Mouse (Mus musculus) olfactory bulb, adult 2 months (tissue): Measurements from ENCODE around the gene Sall4.

Experiments used
- CTCF ChIP-seq: fragments of 200-500 bp; IDR thresholded peaks from 2 replicates; pipeline ENCODE4 v1.5.1; 2012; ENCODE audit warnings: low read depth, mild to moderate bottlenecking, low read length, moderate library complexity; ENCODE audit not compliant: insufficient read depth
- POLR2A ChIP-seq: fragments of 200-500 bp; IDR thresholded peaks from 2 replicates; pipeline ENCODE4 v1.6.1; 2012; ENCODE audit warnings: mild to moderate bottlenecking, low read depth, low read length, moderate library complexity; ENCODE audit not compliant: insufficient read depth

DNA sequence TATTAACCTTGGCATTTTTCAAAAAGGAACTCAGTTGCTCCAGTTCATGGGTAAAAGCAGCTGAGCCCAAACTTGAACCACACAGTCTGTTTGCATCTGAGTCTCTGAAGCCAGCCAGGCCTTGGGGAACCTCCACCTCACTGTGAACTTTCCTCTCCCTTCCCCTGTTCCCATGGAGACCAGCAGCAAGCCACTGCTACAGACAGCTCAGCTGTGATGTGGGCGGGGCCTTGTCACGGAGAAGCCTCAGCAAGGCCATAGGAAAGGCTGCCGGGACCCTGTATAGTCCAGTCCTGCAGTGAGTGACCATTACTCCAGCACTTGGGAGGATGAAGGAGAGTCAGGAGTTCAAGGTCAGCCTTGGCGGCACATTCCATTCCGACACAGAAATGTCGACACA lies 41.7 kb downstream of the Sall4 start:
- TF ChIP-seq POLR2A (no peak), CTCF (no peak)
